Mouse (Mus musculus) testis, adult 2 months (tissue): ENCODE results near the gene Senp7.

Experiments used
- CTCF ChIP-seq: fragments of 200-500 bp; IDR thresholded peaks from 2 replicates; pipeline ENCODE4 v1.5.1; 2012; ENCODE audit warnings: low read depth, mild to moderate bottlenecking, inconsistent platforms, low read length, moderate library complexity; ENCODE audit not compliant: control insufficient read depth, insufficient read depth, insufficient replicate concordance
- POLR2A ChIP-seq: fragments of 200-500 bp; IDR thresholded peaks from 2 replicates; pipeline ENCODE4 v1.6.1; 2012; ENCODE audit warnings: low read depth, mild to moderate bottlenecking, inconsistent platforms, low read length, moderate library complexity; ENCODE audit not compliant: control insufficient read depth

- TF ChIP-seq CTCF (no peak), POLR2A (no peak)
These were observed 20.5 kb downstream of the Senp7 start for GRCm38 (mm10) chr16:56068523-56069070.
